Mouse (Mus musculus) adrenal gland, adult 18-20 months (tissue): ENCODE measurements around the gene Lsm2. TPM values are rescaled to one million over a fixed set of nuclear protein-coding genes. Genes with fewer than 3 reads are reported as not detected.
"Not testable (repeated sequence)": the region's sequence is repeated elsewhere in the genome, so short reads cannot be mapped to it uniquely, and the experiment has no call there.

Experiments
- DNase-seq, 2 experiments: peaks; one replicate each; pipeline ENCODE4 v3.0.0; 2021 to 2022; ENCODE audit warnings: low spot score in 2 of 2
- total RNA-seq, 2 experiments: library from RNA; stranded (reverse); gene quantifications; 1 replicate in 1 of 2; 2 replicates in 1 of 2; pipeline ENCODE4 v1.2.3; 2021

Lsm2 gene
- total RNA-seq, 2 experiments from 2014 or later: 31.9 to 34.5 TPM

DNA sequence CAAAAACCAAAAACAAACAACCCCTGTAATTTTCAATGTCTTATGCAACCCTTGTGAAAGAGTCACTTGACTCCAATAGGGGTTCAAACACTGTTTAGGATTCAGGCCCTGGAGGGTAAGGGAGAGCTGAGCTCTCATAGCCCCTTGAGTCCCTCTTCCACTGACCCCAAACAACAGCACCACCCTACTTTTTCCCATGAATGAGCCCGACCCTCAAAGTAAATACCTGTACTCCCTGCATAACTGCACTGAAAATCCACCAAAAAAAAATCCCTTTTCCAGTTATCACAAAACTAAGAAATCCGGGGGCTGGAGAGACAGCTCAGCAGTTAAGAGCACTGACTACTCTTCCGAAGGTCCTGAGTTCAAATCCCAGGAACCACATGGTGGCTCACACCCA is 25.8 kb upstream of the Lsm2 start:
- DNase-seq: no peak

DNA sequence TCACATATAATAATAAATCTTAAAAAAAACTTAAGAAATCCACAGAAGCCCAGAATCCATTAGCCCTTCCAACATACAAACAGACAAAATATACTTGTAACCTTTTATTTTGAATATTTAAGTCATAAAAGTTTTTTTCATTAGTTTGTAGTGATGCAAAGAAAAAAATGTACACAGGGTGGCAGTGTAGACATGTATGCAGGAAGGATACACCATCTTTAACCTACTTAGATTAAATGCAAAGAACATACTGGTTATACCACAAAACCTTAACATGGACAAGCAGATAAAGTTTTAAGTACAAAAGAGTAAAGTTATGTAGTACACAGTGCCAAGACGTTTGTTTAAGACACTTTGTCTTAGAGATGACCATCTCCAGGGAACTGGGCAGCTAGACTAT is 25.3 kb upstream of the Lsm2 start:
- DNase-seq: no peak

DNA sequence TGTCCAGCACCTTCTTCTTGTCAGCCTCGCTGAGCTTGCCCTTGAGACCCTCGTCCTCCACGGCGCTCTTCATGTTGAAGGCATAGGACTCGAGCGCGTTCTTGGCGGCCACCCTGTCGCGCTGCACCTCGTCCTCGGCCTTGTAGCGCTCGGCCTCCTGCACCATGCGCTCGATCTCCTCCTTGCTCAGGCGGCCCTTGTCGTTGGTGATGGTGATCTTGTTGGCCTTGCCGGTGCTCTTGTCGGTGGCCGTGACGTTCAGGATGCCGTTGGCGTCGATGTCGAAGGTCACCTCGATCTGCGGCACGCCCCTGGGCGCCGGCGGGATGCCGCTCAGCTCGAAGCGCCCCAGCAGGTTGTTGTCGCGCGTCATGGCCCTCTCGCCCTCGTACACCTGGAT is 24.4 kb upstream of the Lsm2 start:
- DNase-seq: not testable (repeated sequence)

DNA sequence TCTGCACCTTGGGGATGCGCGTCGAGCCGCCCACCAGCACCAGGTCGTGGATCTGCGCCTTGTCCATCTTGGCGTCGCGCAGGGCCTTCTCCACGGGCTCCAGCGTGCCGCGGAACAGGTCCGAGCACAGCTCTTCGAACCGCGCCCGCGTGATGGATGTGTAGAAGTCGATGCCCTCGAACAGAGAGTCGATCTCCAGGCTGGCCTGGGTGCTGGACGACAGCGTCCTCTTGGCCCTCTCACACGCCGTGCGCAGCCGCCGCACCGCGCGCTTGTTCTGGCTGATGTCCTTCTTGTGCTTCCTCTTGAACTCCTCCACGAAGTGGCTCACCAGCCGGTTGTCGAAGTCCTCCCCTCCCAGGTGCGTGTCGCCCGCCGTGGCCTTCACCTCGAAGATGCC is 23.7 kb upstream of the Lsm2 start:
- DNase-seq: not testable (repeated sequence)

DNA sequence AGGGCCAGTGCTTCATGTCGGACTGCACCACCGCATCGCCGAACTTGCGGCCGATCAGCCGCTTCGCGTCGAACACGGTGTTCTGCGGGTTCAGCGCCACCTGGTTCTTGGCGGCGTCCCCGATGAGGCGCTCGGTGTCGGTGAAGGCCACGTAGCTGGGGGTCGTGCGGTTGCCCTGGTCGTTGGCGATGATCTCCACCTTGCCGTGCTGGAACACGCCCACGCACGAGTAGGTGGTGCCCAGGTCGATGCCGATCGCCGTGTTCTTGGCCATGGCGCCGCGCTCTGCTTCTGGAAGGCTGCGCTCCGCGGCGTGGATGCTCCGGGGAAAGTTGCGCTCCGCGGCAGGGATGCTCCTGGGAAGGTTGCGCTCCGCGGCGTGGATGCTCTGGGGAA is 22.9 kb upstream of the Lsm2 start:
- not testable (repeated sequence) for DNase-seq

DNA sequence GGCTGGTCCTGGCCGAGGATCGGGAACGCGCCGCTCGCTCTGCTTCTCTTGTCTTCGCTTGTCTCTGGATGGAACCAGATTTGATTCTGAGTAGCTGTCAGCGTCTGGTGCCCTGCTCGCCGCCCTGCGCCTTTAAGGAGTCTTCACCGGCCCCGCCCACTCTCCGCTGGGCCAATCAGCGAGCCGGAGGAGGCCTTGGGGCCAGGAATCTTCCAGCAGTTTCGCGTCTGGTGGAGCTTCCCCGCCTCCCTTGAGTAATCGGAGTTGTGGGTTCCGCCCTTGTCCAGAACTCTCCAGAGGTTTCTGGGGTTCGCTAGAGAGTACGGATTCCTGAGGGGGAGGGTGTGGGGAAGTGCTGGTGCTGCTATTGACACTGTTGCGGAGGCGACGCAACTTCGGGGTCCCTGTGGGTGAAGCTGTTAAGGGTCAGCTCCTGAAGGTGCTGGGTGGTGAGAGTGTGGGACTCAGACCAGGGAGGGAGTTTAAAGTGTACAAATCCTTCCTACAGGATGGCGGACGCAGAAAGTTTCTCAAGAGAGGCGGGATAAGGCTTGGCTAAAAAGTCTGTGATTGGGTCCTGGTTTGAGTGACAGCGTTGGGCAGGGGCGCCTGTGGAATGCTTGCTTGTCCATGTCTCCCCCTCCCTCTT is 22.4 kb upstream of the Lsm2 start, which contains the start of gene Hspa1b:
Gene Hspa1b, minus strand, starts transcription at position 109 of the 649 bp plus-strand sequence.
- peak; percentile 89 to 96 for DNase-seq

DNA sequence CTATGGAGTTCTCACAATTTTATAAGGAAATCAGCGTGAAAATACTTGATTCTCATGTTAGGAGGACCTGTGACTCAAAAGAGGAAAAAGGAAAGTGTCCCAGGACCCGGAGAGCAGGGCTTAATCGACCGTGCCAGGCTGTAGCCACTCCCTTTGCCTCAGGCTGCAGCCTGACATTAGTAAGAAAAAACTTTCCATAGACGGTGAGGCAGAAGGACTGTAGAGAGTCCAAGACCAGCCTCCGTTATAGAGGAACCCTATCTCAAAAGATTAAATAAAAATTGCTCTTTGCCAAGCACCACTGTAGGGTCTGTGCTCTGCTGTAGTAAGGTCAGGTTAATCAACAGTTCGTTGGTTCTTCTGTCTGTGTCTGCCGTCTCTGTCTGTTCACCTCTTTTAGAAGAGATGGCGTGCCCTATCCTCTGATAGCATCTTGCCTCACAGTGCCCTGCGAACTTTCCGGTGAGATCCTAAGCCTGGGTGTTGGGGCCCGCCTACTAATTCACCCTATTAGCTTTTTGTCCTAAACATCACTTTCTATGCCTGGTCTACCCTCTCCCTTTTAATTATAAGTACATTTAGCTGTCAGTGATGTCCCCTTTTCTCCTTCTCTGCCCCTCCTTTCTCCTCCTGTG is 21.7 kb upstream of the Lsm2 start:
- peak in 1 of 2 experiments; percentile 59 for DNase-seq

DNA sequence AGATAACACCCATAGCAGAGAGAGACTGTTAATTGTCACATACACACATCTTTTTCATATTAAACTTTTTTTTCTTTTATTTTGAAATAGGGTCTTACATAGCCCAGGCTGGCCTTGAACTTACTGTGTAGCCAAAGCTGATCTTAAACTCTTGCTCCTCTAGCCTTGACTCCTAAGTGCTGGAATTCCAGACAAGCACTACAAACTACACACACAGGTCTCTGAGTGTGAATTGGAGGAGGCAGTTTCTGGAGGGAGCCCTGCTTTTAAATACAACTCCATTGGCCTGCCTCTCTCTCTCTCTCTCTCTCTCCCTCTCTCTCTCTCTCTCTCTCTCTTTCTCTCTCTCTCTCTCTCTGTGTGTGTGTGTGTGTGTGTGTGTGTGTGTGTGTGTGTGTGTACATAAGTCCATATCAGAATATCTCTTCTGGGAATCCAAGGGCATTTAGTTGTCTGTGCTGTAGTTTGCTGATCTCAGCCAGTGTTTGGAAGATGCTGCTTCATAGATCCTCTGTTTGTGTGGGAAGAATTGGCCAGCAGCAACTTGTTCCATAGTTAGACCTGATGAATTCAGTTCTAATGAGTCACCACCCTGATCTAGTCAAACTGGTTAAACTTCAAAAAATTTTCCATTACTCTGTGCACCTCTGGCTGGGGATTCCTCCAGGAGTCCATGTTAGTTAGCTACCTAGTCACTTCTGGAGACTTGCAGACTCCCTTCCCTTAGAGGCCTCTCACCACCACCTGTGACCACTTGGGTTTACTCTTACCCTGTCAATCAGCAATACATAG is 20.8 kb upstream of the Lsm2 start:
- DNase-seq: no peak

DNA sequence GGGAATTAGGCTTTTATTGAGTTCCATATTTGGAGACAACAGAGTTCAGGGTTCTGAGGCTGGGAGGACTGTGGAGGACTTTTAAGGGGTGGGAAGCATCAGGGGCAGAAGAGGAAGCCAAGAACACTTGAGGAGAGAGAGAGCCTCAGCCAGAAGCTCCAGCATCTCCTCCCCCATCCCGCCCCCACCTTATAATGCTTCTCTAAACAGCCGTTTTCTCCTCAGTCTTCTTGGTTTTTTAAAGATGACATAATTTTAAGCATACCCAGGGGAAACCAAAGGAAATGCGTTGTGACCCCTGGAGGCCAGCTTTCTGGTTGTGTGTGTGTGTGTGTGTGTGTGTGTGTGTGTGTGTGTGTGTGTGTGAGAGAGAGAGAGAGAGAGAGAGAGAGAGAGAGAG is 19.5 kb upstream of the Lsm2 start:
- no peak for DNase-seq

DNA sequence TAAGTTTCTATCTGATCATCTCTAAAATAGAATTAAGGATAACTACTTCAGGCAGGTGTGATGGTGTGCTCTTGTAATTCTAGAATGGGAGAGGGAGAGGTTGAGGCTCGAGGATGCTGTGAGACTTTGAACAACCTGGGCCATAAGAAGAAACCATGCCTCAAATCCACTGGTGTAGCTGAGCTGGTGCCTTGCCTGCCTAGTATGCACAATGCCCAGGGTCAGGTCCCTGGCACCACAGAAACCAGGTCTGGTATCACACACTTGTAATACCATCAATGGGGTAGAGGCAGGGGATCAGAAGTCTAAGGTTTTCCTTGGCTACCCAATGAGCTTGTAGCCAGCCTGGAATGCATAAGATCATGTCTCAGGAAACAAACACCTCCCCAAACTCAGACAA is 18.8 kb upstream of the Lsm2 start:
- no peak for DNase-seq

DNA sequence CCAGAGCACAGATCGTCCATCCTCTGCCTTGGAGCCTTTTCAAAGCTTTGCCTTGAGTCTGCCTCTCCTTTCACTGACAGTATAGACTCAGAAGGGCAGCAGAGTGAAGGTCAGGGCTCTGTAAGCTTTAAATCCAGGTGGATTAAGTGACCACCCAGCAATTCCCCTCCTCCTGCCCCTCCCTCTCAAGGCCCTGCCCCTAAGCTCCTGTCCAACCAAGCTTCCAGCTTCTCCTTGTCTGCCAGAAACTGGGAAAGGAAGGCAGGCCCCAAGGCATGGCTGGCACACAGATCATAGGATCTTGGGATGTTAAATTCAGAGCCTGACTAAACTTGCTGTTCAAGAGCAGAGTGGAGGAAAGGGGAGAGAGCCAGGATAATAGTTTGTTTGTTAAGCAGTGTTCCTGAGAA is 17.0 kb upstream of the Lsm2 start:
- DNase-seq: no peak

DNA sequence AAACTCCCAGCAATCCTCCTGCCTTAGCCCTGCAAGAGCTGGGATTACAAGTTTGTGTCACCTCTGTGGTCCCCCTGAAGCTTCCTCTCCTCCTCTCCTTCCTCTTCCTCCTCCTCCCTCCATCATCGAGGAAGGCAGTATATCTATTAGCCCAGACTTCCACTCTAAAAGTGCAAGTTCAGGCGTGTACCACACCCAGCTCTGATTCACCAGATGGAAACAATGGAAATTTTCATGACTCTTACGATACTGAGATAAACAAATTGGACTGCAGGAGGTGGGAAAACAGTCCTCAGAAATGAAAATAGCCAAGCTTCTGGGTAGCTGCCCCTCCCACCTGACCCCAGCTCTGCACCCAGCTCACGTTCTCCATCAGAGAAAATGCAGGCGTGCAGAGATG is 16.0 kb upstream of the Lsm2 start:
- no peak for DNase-seq

DNA sequence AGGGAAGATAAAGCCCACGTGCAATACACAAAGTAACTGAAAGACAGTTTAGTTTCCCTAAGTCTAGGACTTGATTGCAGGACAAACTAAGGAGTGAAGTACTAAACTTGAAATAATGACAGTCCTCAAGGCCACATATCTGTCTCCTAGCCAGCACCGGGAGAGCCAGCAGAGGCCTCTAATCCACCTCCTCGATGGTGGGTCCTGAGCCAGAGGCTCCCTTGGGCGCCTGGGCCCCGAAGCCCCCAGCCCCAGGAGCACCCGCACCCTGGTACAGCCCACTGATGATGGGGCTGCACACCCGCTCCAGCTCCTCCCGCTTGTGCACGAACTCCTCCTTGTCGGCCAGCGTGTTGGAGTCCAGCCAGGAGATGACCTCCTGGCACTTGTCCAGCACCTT is 11.8 kb upstream of the Lsm2 start, which contains the start of gene Gm20481:
Gene Gm20481, plus strand, starts transcription at position 91 of the 400 bp plus-strand sequence.
- not testable (repeated sequence) for DNase-seq

DNA sequence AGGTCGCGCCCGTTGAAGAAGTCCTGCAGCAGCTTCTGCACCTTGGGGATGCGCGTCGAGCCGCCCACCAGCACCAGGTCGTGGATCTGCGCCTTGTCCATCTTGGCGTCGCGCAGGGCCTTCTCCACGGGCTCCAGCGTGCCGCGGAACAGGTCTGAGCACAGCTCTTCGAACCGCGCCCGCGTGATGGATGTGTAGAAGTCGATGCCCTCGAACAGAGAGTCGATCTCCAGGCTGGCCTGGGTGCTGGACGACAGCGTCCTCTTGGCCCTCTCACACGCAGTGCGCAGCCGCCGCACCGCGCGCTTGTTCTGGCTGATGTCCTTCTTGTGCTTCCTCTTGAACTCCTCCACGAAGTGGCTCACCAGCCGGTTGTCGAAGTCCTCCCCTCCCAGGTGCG is 10.8 kb upstream of the Lsm2 start:
- not testable (repeated sequence) for DNase-seq

DNA sequence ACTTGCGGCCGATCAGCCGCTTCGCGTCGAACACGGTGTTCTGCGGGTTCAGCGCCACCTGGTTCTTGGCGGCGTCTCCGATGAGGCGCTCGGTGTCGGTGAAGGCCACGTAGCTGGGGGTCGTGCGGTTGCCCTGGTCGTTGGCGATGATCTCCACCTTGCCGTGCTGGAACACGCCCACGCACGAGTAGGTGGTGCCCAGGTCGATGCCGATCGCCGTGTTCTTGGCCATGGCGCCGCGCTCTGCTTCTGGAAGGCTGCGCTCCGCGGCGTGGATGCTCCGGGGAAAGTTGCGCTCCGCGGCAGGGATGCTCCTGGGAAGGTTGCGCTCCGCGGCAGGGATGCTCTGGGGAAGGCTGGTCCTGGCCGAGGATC is 10.0 kb upstream of the Lsm2 start:
- DNase-seq: not testable (repeated sequence)

DNA sequence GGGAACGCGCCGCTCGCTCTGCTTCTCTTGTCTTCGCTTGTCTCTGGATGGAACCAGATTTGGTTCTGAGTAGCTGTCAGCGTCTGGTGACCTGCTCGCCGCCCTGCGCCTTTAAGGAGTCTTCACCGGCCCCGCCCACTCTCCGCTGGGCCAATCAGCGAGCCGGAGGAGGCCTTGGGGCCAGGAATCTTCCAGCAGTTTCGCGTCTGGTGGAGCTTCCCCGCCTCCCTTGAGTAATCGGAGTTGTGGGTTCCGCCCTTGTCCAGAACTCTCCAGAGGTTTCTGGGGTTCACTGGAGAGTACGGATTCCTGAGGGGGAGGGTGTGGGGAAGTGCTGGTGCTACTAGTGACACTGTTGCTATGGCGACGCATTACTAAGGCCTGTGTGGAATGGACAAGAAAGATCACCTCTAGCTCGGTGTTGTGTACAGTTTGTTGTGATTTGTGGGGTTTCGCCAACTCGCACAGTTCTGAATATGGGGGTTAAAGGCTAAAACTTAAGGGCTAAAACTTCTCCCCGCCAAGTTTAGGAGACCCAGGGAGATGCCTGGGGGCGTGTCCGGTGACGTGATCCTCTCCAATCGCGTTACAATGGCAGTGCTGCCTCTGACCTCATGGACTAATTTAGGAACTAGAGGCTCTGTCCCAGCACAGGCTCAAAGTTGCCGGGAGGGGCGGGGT is 9.5 kb upstream of the Lsm2 start, which contains the start of the genes Hspa1a and Hspa1l:
Gene Hspa1a, minus strand, starts transcription at position 88 of the 681 bp plus-strand sequence.
Gene Hspa1l, plus strand, starts transcription at position 635 of the 681 bp plus-strand sequence.
- peak; percentile 84 to 91 for DNase-seq

DNA sequence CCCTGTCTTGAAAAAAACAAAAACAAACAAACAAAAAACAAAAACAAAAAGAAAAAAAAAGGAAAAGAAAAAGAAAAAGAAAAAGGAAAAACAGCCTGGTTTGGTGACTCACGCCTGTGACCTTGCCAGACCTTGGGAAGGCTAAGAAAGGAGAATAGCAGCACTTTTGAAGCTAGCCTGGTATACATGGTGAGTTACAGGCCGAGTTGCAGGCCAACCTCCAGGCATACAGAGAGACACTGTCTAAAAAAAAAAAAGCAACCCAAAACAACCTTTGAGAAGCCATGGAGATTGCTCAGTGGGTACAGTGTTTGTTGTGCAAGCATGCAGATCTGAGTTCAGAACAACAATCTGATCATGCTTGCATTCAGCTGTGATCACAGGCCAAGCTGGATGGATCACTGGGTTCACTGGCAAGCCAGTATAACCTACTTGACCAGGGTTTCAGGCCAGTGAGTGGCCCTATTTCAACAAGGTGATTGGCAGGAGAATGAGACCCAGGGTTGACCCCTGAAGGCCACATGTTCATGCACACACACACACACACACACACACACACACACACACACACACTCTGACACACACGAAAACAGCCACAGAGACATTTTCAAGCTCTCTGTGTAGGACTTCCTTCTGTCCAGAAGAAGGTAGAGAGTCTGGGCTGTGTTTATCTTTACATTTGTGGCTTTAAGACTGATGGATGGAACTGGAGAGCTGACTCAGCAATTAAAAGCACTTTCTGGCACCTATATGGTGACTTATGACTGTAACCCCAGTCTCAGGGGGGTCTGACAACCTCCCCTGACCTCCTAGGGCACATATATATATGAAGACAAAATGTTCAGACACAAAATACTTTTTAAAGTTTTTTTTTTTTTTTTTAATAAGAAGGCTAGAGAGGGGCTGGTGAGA is 5.8 kb upstream of the Lsm2 start:
- no peak for DNase-seq

DNA sequence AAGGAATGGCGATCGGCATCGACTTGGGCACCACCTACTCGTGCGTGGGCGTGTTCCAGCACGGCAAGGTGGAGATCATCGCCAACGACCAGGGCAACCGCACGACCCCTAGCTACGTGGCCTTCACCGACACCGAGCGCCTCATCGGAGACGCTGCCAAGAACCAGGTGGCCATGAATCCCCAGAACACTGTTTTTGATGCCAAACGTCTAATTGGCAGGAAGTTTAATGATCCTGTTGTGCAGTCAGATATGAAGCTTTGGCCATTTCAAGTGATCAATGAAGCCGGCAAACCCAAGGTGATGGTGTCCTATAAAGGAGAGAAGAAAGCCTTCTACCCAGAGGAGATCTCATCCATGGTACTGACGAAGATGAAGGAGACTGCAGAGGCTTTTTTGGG is 4.7 kb upstream of the Lsm2 start:
- no peak for DNase-seq

DNA sequence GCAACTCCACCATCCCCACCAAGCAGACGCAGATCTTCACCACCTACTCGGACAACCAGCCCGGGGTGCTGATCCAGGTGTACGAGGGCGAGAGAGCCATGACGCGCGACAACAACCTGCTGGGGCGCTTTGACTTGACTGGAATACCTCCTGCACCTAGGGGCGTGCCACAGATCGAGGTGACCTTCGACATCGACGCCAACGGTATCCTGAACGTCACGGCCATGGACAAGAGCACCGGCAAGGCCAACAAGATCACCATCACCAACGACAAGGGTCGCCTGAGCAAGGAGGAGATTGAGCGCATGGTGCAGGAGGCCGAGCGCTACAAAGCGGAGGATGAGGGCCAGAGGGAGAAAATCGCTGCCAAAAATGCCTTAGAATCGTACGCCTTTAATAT is 3.4 kb upstream of the Lsm2 start:
- DNase-seq: no peak

DNA sequence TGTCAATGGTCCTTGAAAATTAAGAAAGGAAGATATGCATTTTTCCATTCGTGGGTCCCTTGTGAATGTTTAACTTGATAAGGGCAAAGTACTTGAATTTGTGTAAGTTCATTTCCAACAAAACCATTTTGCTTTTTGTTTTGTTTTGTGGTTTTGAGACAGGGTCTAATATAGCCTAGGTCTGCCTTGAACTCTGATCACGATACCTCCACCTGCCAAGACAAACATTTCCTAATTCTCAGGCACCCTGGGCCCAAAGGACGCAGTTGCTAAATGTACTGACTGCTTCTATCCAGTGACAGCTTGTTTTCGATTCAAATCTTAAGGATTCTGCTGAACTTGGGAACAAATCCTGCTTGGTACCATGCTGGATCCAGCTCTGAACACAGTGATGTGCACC is 2.0 kb upstream of the Lsm2 start:
- DNase-seq: no peak
